Mouse (Mus musculus) megakaryocyte, embryonic 14.5 days (primary cell): ENCODE measurements around the gene Srf.

Experiments used
- FLI1 ChIP-seq: IDR thresholded peaks from 2 replicates; pipeline ENCODE4 v1.6.1; 2012; ENCODE audit warnings: low read length, inconsistent platforms, mixed read lengths
- GATA1 ChIP-seq: IDR thresholded peaks from 3 replicates; pipeline ENCODE4 v1.6.1; 2012; ENCODE audit warnings: mixed read lengths, low read length, inconsistent platforms, borderline replicate concordance

- no peak for TF ChIP-seq GATA1
- TF ChIP-seq FLI1 = no peak
Observed at GRCm38 (mm10) chr17:46545813-46546564, 10.0 kb downstream of the Srf start, which contains the start of gene Cul9.
